Mouse (Mus musculus): ENCODE results near the gene Tada2a.

Tada2a gene

GRCm38 (mm10) chr11:84063631-84064209 lies 65.7 kb downstream of the Tada2a start:
- no peak for DNase-seq (ENCODE audit: low spot score)

DNA sequence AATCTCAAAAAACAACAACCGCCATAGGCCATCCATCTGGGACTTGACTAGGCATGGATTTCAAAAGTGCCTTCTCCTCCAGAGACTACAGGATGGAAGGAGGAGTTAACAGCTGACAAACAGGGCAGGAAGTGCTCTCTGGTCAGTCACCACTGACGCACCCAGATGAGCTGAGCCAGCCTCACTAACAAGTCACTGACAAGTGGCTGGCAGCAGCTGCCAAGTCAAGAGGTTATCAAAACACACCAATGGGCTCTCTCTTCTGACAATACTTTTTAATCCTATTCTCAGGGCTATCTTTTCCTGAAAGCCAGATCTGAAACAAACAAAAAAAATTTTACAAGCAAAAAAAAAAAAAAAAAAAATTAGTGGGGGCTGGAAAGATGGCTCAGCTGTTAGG lies 66.6 kb downstream of the Tada2a start:
- no peak for DNase-seq (ENCODE audit: low spot score)

DNA sequence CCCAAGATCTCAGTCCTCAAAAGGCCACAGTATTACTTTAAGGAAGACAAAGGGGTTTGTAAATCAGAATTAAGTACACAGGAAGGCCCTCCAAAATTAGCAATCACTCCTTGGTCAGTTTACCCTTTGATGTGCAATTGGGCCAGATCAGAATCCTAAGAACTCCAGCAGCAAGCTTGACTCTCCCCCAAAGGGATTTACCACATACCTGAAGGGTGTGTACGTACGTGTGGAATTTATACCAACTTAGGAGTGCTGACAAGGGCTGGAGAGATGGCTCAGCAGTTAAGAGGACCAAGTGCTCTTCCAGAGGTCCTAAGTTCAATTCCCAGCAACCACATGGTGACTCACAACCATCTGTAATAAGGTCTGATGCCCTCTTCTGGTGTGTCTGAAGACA lies 67.5 kb downstream of the Tada2a start:
- DNase-seq (ENCODE audit: low spot score), result no peak

DNA sequence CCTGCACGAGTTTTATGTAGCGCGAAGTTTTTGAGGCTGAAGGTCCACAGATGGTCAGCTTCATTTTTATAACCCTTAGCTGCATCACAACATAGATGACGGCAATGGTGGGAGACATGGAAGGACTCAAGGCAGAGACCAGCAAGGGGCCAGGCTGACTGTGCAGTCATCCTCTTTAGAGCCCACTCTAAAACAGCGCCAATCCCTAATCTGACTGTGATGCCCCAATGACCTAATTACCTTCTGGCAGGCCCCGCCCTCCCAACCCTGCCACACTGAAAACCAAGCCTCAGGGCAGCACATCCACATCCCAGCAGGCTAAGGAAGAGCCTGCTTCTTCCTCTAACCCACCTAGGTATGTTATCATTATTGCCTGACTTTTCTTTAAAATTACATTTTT lies 68.8 kb downstream of the Tada2a start:
- DNase-seq (ENCODE audit: low spot score), result no peak

- no peak for DNase-seq (ENCODE audit: low spot score)
Observed at GRCm38 (mm10) chr11:84059784-84060183, 69.6 kb downstream of the Tada2a start.

DNA sequence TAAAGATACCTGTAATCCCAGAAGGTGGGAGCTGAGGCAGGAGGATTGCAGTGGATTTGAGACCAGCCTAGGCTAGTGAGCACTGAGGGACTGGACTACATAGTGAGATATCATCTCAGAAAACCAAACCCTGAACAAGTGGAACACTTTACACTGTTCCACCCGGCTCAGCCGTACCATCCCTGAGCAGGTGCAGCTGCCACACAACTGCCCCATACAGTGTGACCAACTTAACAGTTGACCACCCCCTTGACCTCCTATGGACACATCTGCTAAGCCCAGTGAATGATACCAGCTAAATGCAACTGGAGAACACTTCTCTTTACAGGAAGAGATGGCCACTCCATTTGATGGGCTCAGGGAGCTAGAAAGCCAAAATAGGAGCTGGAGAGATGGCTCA lies 72.0 kb downstream of the Tada2a start:
- no peak for DNase-seq (ENCODE audit: low spot score)

DNA sequence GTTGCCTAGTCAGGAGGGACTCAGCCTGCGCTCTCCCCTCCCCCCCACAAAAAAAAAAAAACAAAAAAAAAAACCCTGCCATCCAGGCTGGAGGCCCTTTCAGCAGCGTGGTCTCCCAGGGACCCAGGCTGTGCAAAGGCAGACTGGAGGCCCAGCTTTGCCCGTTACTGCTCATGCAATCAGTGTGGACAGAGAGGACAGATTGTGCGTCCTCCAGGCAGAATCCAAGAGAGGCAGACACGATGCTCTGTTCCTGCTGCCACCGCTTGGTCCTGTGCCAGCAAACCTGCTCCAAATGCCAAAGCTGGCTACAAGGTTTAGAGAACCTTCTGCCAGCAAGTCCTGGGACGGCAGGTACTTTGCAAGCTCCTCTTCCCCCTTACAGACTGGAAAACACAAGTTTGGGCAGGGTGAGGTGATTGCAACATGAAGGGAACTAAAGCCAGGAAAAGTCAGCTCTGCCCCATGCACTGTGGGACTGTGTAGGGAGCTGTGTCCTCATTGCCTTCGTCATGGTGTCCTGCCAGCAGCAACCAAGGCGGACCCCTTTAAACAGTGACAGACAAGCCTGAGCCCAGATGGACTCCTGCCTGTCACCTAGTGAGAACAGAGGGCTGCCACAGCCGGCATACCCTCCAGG lies 75.8 kb downstream of the Tada2a start:
- DNase-seq (ENCODE audit: low spot score), result no peak

DNA sequence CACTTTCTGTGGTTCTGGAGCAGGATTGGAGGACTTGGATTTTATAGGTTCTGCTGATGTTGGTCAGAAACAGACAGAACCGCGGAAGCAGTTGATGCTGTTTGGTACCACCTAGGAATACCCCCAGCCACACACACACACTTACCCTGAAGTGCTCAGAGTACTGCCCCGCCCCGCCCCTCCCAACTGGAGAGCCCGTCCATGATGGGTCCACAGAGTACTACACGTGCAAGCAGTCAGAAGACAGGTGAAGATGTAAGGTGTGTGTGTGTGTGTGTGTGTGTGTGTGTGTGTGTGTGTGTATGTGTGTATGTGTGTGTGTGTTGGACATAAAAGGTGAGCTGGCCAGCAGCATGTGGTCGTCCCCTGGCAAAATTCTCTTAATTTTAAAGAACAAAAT lies 76.3 kb downstream of the Tada2a start:
- no peak for DNase-seq (ENCODE audit: low spot score)

DNA sequence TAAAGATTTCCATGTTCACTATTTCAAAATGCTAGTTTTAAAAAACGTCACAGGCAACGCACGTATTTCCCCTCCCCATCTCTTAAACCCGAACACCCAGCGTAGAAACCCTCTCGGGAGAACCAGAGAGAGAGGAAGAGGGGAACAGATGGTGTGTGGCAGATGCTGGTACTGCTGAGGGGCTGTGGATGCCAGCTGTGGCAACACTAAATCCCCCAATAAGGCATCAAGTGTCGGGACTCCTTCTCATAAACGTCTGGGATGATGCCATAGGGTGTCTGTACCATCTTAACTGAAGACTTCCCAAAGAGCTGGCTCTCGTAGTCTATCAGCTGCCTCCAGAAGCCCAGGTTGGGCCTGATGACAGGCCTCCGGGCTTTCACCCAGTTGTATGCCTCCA lies 81.0 kb downstream of the Tada2a start:
- no peak for DNase-seq (ENCODE audit: low spot score)

- DNase-seq (ENCODE audit: low spot score), result no peak
Observed at GRCm38 (mm10) chr11:84047270-84047669, 82.1 kb downstream of the Tada2a start.

DNA sequence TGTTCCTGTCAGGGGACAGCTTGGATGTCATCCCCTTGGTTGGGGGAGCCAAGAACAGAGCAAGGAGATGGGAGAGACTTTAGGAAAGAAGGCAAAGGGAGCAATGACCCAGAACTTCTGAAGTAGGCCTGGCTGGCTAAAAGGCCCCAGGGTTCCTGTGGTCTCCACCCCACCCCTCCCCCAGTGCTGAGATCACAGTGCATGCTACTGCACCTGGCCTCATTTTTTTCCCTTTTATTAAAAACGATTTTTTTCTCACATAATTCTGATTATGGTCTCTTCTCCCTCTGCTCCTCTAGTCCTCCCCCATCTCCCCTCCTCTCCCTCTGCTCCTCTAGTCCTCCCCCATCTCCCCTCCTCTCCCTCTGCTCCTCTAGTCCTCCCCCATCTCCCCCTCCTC lies 84.4 kb downstream of the Tada2a start:
- no peak for DNase-seq (ENCODE audit: low spot score)

- DNase-seq (ENCODE audit: low spot score), result no peak
Observed at GRCm38 (mm10) chr11:84042808-84043762, 86.3 kb downstream of the Tada2a start.

GRCm38 (mm10) chr11:84040621-84041020 lies 88.8 kb downstream of the Tada2a start:
- DNase-seq (ENCODE audit: low spot score), result no peak

GRCm38 (mm10) chr11:84033671-84034070 lies 95.7 kb downstream of the Tada2a start:
- no peak for DNase-seq (ENCODE audit: low spot score)

- DNase-seq (ENCODE audit: low spot score), result no peak
Observed at GRCm38 (mm10) chr11:84032559-84032958, 96.8 kb downstream of the Tada2a start.

- peak; percentile 55 for DNase-seq (ENCODE audit: low spot score)
Observed at GRCm38 (mm10) chr11:84031971-84032370, 97.4 kb downstream of the Tada2a start.
